Mouse (Mus musculus) embryonic facial prominence, embryonic 11.5 days (tissue): Measurements from ENCODE around the gene Cars2. TPM values are rescaled to one million over a fixed set of nuclear protein-coding genes. Genes with fewer than 3 reads are reported as not detected.

Experiments used
- polyA plus RNA-seq: library from polyadenylated mRNA; unstranded; fragments of >200 nt; fragmentation: Nextera tagmentation; extraction: Ambion mirVana; gene quantifications from 2 replicates; pipeline ENCODE4 v1.2.1, GENCODE M21; 2014

Gene Cars2
- polyA plus RNA-seq, 1 experiment from 2014 or later = 15.7 TPM

Other genes starting within 250 kb of the Cars2 start
- gene Col4a2, start 238.0 kb downstream of the Cars2 start, polyA plus RNA-seq = 26.7 and 30.3 TPM in 2 replicates
- 93.6 and 114 TPM in 2 replicates for gene Col4a1, start 238.0 kb downstream of the Cars2 start, polyA plus RNA-seq
- gene Rab20, start 72.1 kb downstream of the Cars2 start, polyA plus RNA-seq = 0.79 and 1.7 TPM in 2 replicates
- gene Naxd, start 53.3 kb downstream of the Cars2 start, polyA plus RNA-seq = 88.0 and 91.6 TPM in 2 replicates
- gene Ing1, start 4.8 kb upstream of the Cars2 start, polyA plus RNA-seq = 40.1 and 42.7 TPM in 2 replicates
- 87.0 and 92.0 TPM in 2 replicates for gene Ankrd10, start 85.0 kb upstream of the Cars2 start, polyA plus RNA-seq
- gene 1700016D06Rik, start 150.3 kb upstream of the Cars2 start, polyA plus RNA-seq = not detected in 2 replicates
- 43.3 and 45.5 TPM in 2 replicates for gene Arhgef7, start 176.9 kb upstream of the Cars2 start, polyA plus RNA-seq